Mouse (Mus musculus) kidney, embryonic 14.5 days (tissue): ENCODE results near the gene Slc39a11. TPM values are rescaled to one million over a fixed set of nuclear protein-coding genes. Genes with fewer than 3 reads are reported as not detected.

ENCODE experiments used
- polyA plus RNA-seq: library from polyadenylated mRNA; unstranded; fragments of >200 nt; fragmentation: Nextera tagmentation; extraction: Ambion mirVana; gene quantifications from 2 replicates; pipeline ENCODE4 v1.2.1, GENCODE M21; 2014

Gene Slc39a11
- polyA plus RNA-seq, 1 experiment from 2014 or later, result 16.4 TPM

Other genes with a start within 250 kb of the Slc39a11 start
- 0.28 and 0.33 TPM in 2 replicates for gene Sstr2, start 30.7 kb downstream of the Slc39a11 start, polyA plus RNA-seq
- 16.6 and 29.3 TPM in 2 replicates for gene Cog1, start 910 bp downstream of the Slc39a11 start, polyA plus RNA-seq
- 49.7 and 49.8 TPM in 2 replicates for gene Fam104a, start 34.1 kb upstream of the Slc39a11 start, polyA plus RNA-seq
- 20.5 and 29.7 TPM in 2 replicates for gene D11Wsu47e, start 34.3 kb upstream of the Slc39a11 start, polyA plus RNA-seq
- gene Cpsf4l, start 59.9 kb upstream of the Slc39a11 start, polyA plus RNA-seq, result 0.90 and 1.4 TPM in 2 replicates
- 36.0 and 45.4 TPM in 2 replicates for gene Cdc42ep4, start 101.8 kb upstream of the Slc39a11 start, polyA plus RNA-seq